Mouse (Mus musculus) lung, postnatal 0 days (tissue): ENCODE measurements around the gene Mrgbp.

Experiments used
- CTCF ChIP-seq: IDR thresholded peaks from 2 replicates; pipeline ENCODE4 v1.5.1; 2016; ENCODE audit warnings: antibody characterized with exemption, mild to moderate bottlenecking
- EP300 ChIP-seq: IDR thresholded peaks from 2 replicates; pipeline ENCODE4 v1.6.1; 2016; ENCODE audit warnings: antibody characterized with exemption, mild to moderate bottlenecking, control low read depth

DNA sequence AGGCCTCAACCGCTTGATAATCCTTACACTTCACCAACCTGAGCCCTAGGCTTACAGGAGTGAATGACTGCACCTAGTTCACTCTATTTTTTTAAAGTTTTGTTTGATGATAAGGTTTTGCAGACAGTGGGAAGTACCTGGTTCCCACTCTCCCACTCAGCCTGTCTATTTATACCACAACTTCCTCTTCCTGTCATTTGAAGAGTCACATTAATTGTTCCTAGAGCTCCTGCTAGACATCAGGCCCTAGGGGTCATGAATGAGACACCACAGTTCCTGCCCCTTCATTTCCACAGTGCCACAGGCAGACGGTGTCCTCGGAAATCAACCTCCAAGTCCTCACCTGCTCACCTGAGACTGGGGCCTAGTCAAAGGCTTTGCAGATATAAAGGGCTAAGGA is 24.6 kb upstream of the Mrgbp start:
- TF ChIP-seq CTCF: no peak
- TF ChIP-seq EP300: no peak
